Comparison of ENCODE assay signal across 12 mouse cellular contexts in the genomic region with DNA sequence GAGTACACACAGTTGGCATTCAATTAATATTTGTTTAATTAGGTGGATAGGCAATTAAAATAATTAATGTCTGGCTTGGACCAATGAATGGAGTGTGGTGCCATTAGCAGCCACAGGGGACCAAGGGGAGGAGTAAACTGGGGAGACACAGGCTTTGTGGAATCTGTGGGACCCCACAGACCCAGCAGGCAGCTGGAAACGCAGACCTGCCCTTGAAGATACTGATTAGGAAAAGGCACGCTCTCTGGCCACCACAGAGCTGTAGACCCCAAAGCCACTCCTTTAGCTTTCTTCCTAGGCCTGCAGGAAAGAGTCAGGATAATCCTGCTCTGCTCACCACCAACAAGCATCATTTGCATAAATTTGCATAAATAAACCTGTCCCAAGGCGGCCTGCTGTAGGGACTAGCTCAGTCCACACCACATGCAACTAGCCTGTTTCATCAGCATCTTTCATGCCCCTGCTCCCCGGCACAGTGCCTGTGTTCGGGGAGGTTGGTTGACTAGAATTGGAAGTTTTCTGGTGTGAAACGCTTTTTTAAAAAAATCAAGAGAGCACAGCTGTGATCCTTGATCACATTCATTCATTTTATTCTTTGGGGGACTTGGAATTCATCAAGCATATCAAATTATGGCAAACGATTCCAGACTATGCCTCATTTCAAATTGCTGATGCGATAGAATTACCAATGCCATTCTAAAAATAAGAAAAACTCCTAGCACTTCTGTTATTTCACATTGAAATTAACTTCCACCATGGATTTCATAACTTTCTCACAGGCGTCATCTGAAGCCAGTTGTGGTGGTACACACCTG. TPM values are rescaled to one million over a fixed set of nuclear protein-coding genes. Genes with fewer than 3 reads are reported as not detected.
DNase-seq lines count a peak whose midpoint lies in the region; ATAC-seq lines count a peak whose summit lies in the region.
"Had no signal": no experiment of that assay in that cellular context is flagged by ENCODE, and none has a peak within 500 bp of the region (broad histone marks: within the 10 kb centered on the region; RNA-seq: fewer than 3 reads in every experiment).

No protein-coding gene starts in this region.

- H3K4me2 ChIP-seq in neural tube, embryonic 11.5 days (ENCODE audit: low read depth) = no peak overlapping the region
- no peak overlapping the region for H3K4me2 ChIP-seq in forebrain, embryonic 15.5 days (replicated peaks)
- peak overlapping the region; percentile 21 for H3K4me2 ChIP-seq in midbrain, embryonic 12.5 days (replicated peaks)

- H3K9ac ChIP-seq in neural tube, embryonic 11.5 days (ENCODE audit: low read length) = no peak overlapping the region
- H3K9ac ChIP-seq in forebrain, embryonic 15.5 days (replicated peaks) = no peak overlapping the region
- no peak overlapping the region for H3K9ac ChIP-seq in midbrain, embryonic 12.5 days (replicated peaks)

- WGBS in neural tube, embryonic 11.5 days = 61% methylated on average over 9 of the region's 9 CpGs
- 15% methylated on average over 9 of the region's 9 CpGs for whole genome bisulfite sequencing in forebrain, embryonic 15.5 days
- 36% methylated on average over 9 of the region's 9 CpGs for WGBS in midbrain, embryonic 12.5 days

- H3K27ac ChIP-seq in neural tube, embryonic 11.5 days (ENCODE audit: low read depth, low read length) = 0 out of 2 replicates have a peak overlapping the region, but pooled peaks have one; percentile 35
- H3K27ac ChIP-seq in forebrain, embryonic 15.5 days (replicated peaks) = peak overlapping the region; percentile 83
- peak overlapping the region; percentile 79 for H3K27ac ChIP-seq in midbrain, embryonic 12.5 days (replicated peaks)

- H3K36me3 ChIP-seq in neural tube, embryonic 11.5 days (ENCODE audit: control insufficient read depth, insufficient read depth, low read length) = no peaks in the 10 kb centered on the region
- H3K36me3 ChIP-seq in forebrain, embryonic 15.5 days = no peaks in the 10 kb centered on the region
- H3K36me3 ChIP-seq in midbrain, embryonic 12.5 days = peaks cover 14% of the 10 kb centered on the region

- ATAC-seq in neural tube, embryonic 11.5 days (ENCODE audit: insufficient read depth, low FRiP score, low TSS enrichment) = peak; percentile 75
- ATAC-seq in forebrain, embryonic 15.5 days (replicated peaks) = peak; percentile 87
- ATAC-seq in midbrain, embryonic 12.5 days (ENCODE audit: low FRiP score, low read depth) = peak; percentile 87

- H3K27me3 ChIP-seq in neural tube, embryonic 11.5 days (ENCODE audit: control insufficient read depth, insufficient read depth, low read length) = no peaks in the 10 kb centered on the region
- no peaks in the 10 kb centered on the region for H3K27me3 ChIP-seq in forebrain, embryonic 15.5 days
- H3K27me3 ChIP-seq in midbrain, embryonic 12.5 days = no peaks in the 10 kb centered on the region
- H3K27me3 ChIP-seq: CH12.LX had no signal

- DNase-seq in neural tube, embryonic 11.5 days (ENCODE audit: low spot score) = peak; percentile 15
- no peak for DNase-seq in neural tube, embryonic 10.5 days (ENCODE audit: extremely low spot score, low spot score)
- DNase-seq in spleen, adult 18-20 months = no peak
- no peak for DNase-seq in lung, postnatal 10 days
- DNase-seq in cerebellum, adult 11-12 months = no peak
- DNase-seq: adrenal gland, postnatal 36 days; cerebellum, adult 9-11 months; kidney, postnatal 36 days; thymus, postnatal 25 days had no signal

- H3K4me1 ChIP-seq in neural tube, embryonic 11.5 days (ENCODE audit: control insufficient read depth, insufficient read depth, low read length) = peaks cover 12% of the 10 kb centered on the region
- H3K4me1 ChIP-seq in forebrain, embryonic 15.5 days = peaks cover 60% of the 10 kb centered on the region
- H3K4me1 ChIP-seq in midbrain, embryonic 12.5 days = peaks cover 52% of the 10 kb centered on the region

- H3K4me3 ChIP-seq in neural tube, embryonic 11.5 days (ENCODE audit: low read depth, low read length) = no peak overlapping the region
- H3K4me3 ChIP-seq in forebrain, embryonic 15.5 days = no peak overlapping the region
- H3K4me3 ChIP-seq in midbrain, embryonic 12.5 days = no peak overlapping the region

- H3K9me3 ChIP-seq in neural tube, embryonic 11.5 days (ENCODE audit: control insufficient read depth, low read length) = no peaks in the 10 kb centered on the region
- H3K9me3 ChIP-seq in forebrain, embryonic 15.5 days = no peaks in the 10 kb centered on the region
- H3K9me3 ChIP-seq in midbrain, embryonic 12.5 days = no peaks in the 10 kb centered on the region

RNA-seq across cellular contexts. Expression of a gene that starts 8.1 kb away (rescaled TPM):
- 30.7 and 30.9 TPM in 2 replicates for polyA plus RNA-seq in neural tube, embryonic 11.5 days (2014; fragmentation: Nextera tagmentation; extraction: Ambion mirVana)
- polyA plus RNA-seq in forebrain, embryonic 15.5 days (2015; fragmentation: Nextera tagmentation; extraction: Ambion mirVana) = 59.1 and 61.2 TPM in 2 replicates
- 67.1 and 77.6 TPM in 2 replicates for polyA plus RNA-seq in midbrain, embryonic 12.5 days (2016; fragmentation: Nextera tagmentation; extraction: Ambion mirVana)
